ENCODE assay signal across 11 mouse cellular contexts in the genomic region with DNA sequence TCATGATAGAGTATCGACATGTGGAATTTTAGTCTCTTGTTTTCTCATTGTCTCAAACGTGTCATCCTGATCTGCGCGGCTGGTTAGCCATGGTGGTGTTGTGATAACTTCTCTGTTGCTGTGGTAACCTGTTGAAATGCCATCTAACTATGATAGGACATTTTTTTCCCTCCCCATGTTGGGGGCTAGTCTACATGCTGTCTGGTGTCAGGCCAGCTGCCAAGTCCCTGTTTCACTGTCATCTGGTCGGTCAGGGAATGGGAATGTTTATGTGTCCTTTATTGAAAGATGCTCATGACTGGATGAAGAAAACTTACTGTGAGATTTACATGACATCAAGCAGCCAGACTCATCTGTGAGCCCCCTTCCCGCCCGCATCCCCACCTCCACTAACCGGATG. TPM values are rescaled to one million over a fixed set of nuclear protein-coding genes. Genes with fewer than 3 reads are reported as not detected.
"Had no signal": no experiment of that assay in that cellular context is flagged by ENCODE, and none has a peak within 500 bp of the region (broad histone marks: within the 10 kb centered on the region; RNA-seq: fewer than 3 reads in every experiment).

No protein-coding gene starts in this region.

- DNase-seq: kidney, adult 18-20 months; kidney, adult 9 months; kidney, postnatal 14 days; kidney, postnatal 4 days; liver; lung, adult 18-20 months; lung, postnatal 10 days; lung, postnatal 36 days; spleen, adult 18-20 months; thymus, postnatal 25 days had no signal

RNA-seq across cellular contexts. Expression of a gene that starts 31.7 kb away (rescaled TPM):
- total RNA-seq: monocyte, adult 5-6 weeks had no signal
